Mouse (Mus musculus): ENCODE results near the gene Mgat5.

- TF ChIP-seq CTCF (IDR thresholded peaks at IDR 0.05; ENCODE audit: low read depth, low read length), result no peak
- no peak for TF ChIP-seq TAL1 (conservative IDR thresholded peaks at IDR 0.05; ENCODE audit: low read depth, low read length)
- TF ChIP-seq GATA1 (IDR thresholded peaks at IDR 0.05; ENCODE audit: borderline replicate concordance, low read length), result no peak
Measured at GRCm38 (mm10) chr1:127303791-127304190, 99.0 kb downstream of the Mgat5 start.

Measured in G1E (cell line).